Mouse (Mus musculus) ES-E14 (cell line): Measurements from ENCODE around the gene Tspear.

Source experiments
- CHD2 ChIP-seq: IDR thresholded peaks from 2 replicates; pipeline ENCODE4 v1.6.1; 2014; ENCODE audit warnings: mild to moderate bottlenecking, low read depth, low read length, inconsistent platforms
- HCFC1 ChIP-seq: IDR thresholded peaks from 2 replicates; pipeline ENCODE4 v1.6.1; 2012; ENCODE audit warnings: low read length, inconsistent platforms, borderline replicate concordance; ENCODE audit not compliant: insufficient read depth
- MAFK ChIP-seq: IDR thresholded peaks from 2 replicates; pipeline ENCODE4 v1.6.1; 2014; ENCODE audit warnings: mild to moderate bottlenecking, low read depth, low read length, inconsistent platforms; ENCODE audit not compliant: insufficient read depth
- ZC3H11A ChIP-seq: IDR thresholded peaks from 2 replicates; pipeline ENCODE4 v1.6.1; 2012; ENCODE audit warnings: low read depth, mild to moderate bottlenecking, inconsistent platforms, low read length, borderline replicate concordance

DNA sequence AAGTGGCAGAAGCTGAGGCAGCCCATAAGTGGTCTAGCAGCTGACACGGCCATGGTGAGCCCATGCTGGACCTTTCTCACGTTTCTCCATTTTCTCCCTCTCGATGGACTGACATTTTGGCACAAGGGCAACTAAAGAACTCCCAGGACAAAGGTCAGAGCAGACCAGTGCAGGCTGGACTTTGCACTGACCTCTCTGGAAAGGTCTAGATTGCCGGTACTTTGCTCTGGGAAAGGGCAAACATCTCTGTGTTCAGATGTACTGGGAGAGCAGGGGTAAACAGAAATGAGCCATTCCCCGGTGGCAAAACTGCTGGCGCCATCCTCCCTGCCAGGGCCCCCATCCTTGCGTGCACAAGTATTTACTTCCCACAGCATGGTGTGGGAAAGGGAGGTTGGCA, 213.8 kb downstream of the Tspear start:
- TF ChIP-seq HCFC1 (no peak), ZC3H11A (no peak), CHD2 (no peak), MAFK (no peak)
